Mouse (Mus musculus) lung, embryonic 16.5 days (tissue): ENCODE measurements at regions not wholly inside any gene's neighbourhood (a gene's known extent, or its start where the extent isn't known, plus 50 kb on each side); places are given as distances from the start of the nearest gene placed in this dataset.

Experiments
- ATAC-seq: fragments of 200-750 bp; cut with Nextera tagmentation; 2 replicates; pipeline ENCODE4 v1.8.0; 2017; ENCODE audit warnings: low read depth, mild to moderate bottlenecking, moderate library complexity
- H3K27ac ChIP-seq: fragments of 300-500 bp; sonication (generic); 2 replicates; pipeline ENCODE4 v1.5.1; 2014; ENCODE audit warnings: mild to moderate bottlenecking, control low read depth, low read length
- H3K27me3 ChIP-seq: fragments of 300-500 bp; sonication (generic); 2 replicates; pipeline ENCODE4 v1.6.1; 2014; ENCODE audit warnings: low read depth, low read length, mixed read lengths; ENCODE audit not compliant: control insufficient read depth, insufficient read depth
- H3K36me3 ChIP-seq: fragments of 300-500 bp; sonication (generic); 2 replicates; pipeline ENCODE4 v1.6.1; 2014; ENCODE audit warnings: low read length; ENCODE audit not compliant: control insufficient read depth, insufficient read depth
- H3K4me1 ChIP-seq: fragments of 300-500 bp; sonication (generic); replicated peaks from 2 replicates; pipeline ENCODE4 v1.6.1; 2014; ENCODE audit warnings: low read length, mixed read lengths; ENCODE audit not compliant: control insufficient read depth, insufficient read depth
- H3K4me2 ChIP-seq: fragments of 300-500 bp; sonication (generic); 2 replicates; pipeline ENCODE4 v1.6.1; 2014; ENCODE audit warnings: low read depth, low read length, control low read depth
- H3K4me3 ChIP-seq: fragments of 300-500 bp; sonication (generic); 2 replicates; pipeline ENCODE4 v1.5.1; 2014; ENCODE audit warnings: mild to moderate bottlenecking, low read length, control low read depth
- H3K9ac ChIP-seq: fragments of 300-500 bp; sonication (generic); 2 replicates; pipeline ENCODE4 v1.6.1; 2014; ENCODE audit warnings: low read length, control low read depth
- H3K9me3 ChIP-seq: fragments of 300-500 bp; sonication (generic); 2 replicates; pipeline ENCODE4 v1.6.1; 2016; ENCODE audit warnings: low read length; ENCODE audit not compliant: control insufficient read depth
- WGBS: fragments of 180-500 bp; shearing (Covaris S2); extraction: QIAGEN DNeasy Blood & Tissue Kit; methylation state at CpG from one replicate; pipeline ENCODE4 v1.1.7; 2014; 5-methylcytosine and 5-hydroxymethylcytosine counted together

GRCm38 (mm10) chr1:95064330-95065193 is 248.9 kb upstream of the Fam174a start:
- no peak overlapping the region for H3K4me2 ChIP-seq
- no peak for ATAC-seq

DNA sequence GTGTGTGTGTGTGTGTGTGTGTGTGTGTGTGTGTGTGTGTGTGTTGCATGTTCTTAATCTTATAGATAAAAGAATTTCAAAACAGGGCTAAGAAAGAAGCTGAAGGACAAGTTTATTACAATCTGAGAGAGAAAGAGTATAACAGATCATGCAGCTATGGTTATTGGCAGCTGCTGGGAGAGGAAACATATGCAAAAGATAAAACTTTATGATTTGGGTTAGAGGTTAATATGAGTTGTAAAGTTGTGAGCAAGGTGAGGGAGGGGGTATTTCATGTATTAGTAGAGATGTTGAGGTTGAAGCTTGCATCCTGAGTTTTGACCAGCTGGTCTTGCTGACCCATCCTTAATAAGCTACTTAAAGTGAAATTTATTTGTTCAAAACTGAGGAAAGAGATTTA is 247.8 kb upstream of the Fam174a start:
- H3K4me3 ChIP-seq, result no peak overlapping the region
- no peak for ATAC-seq
- no peaks in the 10 kb centered on the region for H3K9me3 ChIP-seq
- H3K4me1 ChIP-seq, result no peaks in the 10 kb centered on the region
- no peak overlapping the region for H3K4me2 ChIP-seq
- H3K27me3 ChIP-seq, result no peaks in the 10 kb centered on the region
- no peaks in the 10 kb centered on the region for H3K36me3 ChIP-seq
- H3K9ac ChIP-seq, result no peak overlapping the region
- H3K27ac ChIP-seq, result no peak overlapping the region

More at GRCm38 (mm10) chr1:95064330-95065193, 248.9 kb upstream of the Fam174a start:
- 78% methylated on average over 13 of the region's 15 CpGs for WGBS
- no peaks in the 10 kb centered on the region for H3K27me3 ChIP-seq
- no peak overlapping the region for H3K4me3 ChIP-seq
- no peak overlapping the region for H3K9ac ChIP-seq
- no peaks in the 10 kb centered on the region for H3K9me3 ChIP-seq
- H3K36me3 ChIP-seq, result no peaks in the 10 kb centered on the region
- no peak overlapping the region for H3K27ac ChIP-seq
- no peaks in the 10 kb centered on the region for H3K4me1 ChIP-seq

- Histone ChIP-seq H3K27me3 (no peaks in the 10 kb centered on the region), H3K27ac (no peak overlapping the region), H3K9me3 (no peaks in the 10 kb centered on the region), H3K36me3 (no peaks in the 10 kb centered on the region), H3K4me3 (no peak overlapping the region), H3K9ac (no peak overlapping the region), H3K4me1 (no peaks in the 10 kb centered on the region), H3K4me2 (no peak overlapping the region)
- ATAC-seq, result no peak
- 89% methylated on average over 4 of the region's 4 CpGs for WGBS
These were observed 247.4 kb upstream of the Fam174a start for GRCm38 (mm10) chr1:95066040-95066439.

- no peaks in the 10 kb centered on the region for H3K27me3 ChIP-seq
- WGBS, result 39% methylated on average over 1 of the region's 1 CpGs
- H3K4me1 ChIP-seq, result no peaks in the 10 kb centered on the region
- H3K27ac ChIP-seq, result no peak overlapping the region
- H3K4me3 ChIP-seq, result no peak overlapping the region
- H3K36me3 ChIP-seq, result no peaks in the 10 kb centered on the region
- no peak overlapping the region for H3K9ac ChIP-seq
- no peak overlapping the region for H3K4me2 ChIP-seq
- H3K9me3 ChIP-seq, result no peaks in the 10 kb centered on the region
- ATAC-seq, result no peak
These were observed 238.3 kb upstream of the Fam174a start for GRCm38 (mm10) chr1:95075151-95075550.

DNA sequence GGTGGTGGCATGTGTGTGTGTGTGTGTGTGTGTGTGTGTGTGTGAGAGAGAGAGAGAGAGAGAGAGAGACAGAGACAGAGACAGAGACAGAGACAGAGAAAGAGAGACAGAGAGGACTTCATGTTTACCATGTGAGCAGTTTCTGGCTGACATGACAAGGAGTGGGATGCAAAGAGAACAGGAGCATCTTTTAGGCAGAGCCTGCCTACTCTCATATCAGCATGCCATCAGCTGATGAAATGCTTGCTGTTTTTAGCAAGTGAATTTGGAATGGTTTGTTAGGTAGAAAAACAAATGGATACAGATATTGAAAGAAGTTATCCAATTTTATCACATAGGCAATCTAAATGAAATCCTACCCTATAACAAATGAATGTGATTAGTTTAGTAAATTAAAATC is 203.5 kb upstream of the Fam174a start:
- Histone ChIP-seq H3K27ac (no peak overlapping the region), H3K27me3 (no peaks in the 10 kb centered on the region), H3K9ac (no peak overlapping the region), H3K4me3 (no peak overlapping the region), H3K4me1 (no peaks in the 10 kb centered on the region), H3K9me3 (no peaks in the 10 kb centered on the region), H3K36me3 (no peaks in the 10 kb centered on the region), H3K4me2 (no peak overlapping the region)
- no peak for ATAC-seq

DNA sequence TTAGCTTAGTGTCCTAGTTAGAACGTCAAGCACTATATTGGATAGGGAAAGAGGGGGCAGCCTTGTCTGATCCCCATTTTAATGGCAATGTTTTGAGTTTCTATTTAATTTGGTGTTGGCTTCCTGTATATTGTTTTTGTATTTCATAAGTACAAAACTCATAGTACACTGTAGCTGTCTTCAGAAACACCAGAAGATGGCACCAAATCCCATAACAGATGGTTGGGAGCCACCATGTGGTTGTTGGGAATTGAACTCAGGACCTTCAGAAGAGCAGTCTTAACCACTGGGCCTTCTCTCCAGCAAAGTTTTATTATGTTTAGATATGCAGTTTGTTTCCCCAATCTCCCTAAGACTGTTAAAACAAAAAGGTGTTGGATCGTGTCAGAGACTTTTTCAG is 199.9 kb upstream of the Fam174a start:
- 88% methylated on average over 2 of the region's 2 CpGs for WGBS
- no peaks in the 10 kb centered on the region for H3K9me3 ChIP-seq
- H3K4me3 ChIP-seq, result no peak overlapping the region
- no peak overlapping the region for H3K4me2 ChIP-seq
- no peak overlapping the region for H3K9ac ChIP-seq
- H3K36me3 ChIP-seq, result no peaks in the 10 kb centered on the region
- no peak overlapping the region for H3K27ac ChIP-seq
- no peaks in the 10 kb centered on the region for H3K27me3 ChIP-seq
- no peaks in the 10 kb centered on the region for H3K4me1 ChIP-seq
- ATAC-seq, result no peak

DNA sequence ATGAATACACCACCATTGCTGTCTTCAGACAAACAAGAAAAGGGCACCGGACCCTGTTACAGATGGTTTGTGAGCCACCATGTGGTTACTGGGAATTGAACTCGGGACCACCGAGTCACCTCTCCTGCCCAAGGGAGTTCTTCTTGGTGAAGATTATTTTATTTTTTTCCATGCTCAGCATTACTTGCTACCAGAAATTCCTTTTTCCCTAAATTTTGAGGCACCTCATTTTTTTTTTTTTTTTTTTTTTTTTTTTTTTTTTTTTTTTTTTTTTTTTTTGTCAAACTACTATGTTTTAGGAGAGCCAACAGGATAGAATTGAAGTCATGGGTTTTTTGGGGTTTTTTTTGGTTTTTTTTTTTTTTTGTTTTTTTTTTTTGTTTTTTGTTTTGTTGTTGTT is 165.9 kb upstream of the Fam174a start:
- Histone ChIP-seq H3K27ac (no peak overlapping the region), H3K27me3 (no peaks in the 10 kb centered on the region), H3K36me3 (no peaks in the 10 kb centered on the region), H3K4me2 (no peak overlapping the region), H3K4me3 (no peak overlapping the region), H3K9me3 (no peaks in the 10 kb centered on the region), H3K4me1 (no peaks in the 10 kb centered on the region), H3K9ac (no peak overlapping the region)
- ATAC-seq, result no peak
- 92% methylated on average over 3 of the region's 3 CpGs for WGBS

- H3K9me3 ChIP-seq, result no peaks in the 10 kb centered on the region
- H3K36me3 ChIP-seq, result no peaks in the 10 kb centered on the region
- no peak overlapping the region for H3K27ac ChIP-seq
- no peak for ATAC-seq
- no peak overlapping the region for H3K4me3 ChIP-seq
- H3K4me1 ChIP-seq, result no peaks in the 10 kb centered on the region
- H3K27me3 ChIP-seq, result no peaks in the 10 kb centered on the region
- H3K4me2 ChIP-seq, result no peak overlapping the region
- H3K9ac ChIP-seq, result no peak overlapping the region
- WGBS, result 67% methylated on average over 2 of the region's 2 CpGs
These were observed 139.3 kb upstream of the Fam174a start for GRCm38 (mm10) chr1:95174013-95174582.

GRCm38 (mm10) chr1:95218912-95219311 is 94.5 kb upstream of the Fam174a start:
- H3K27me3 ChIP-seq, result no peaks in the 10 kb centered on the region
- H3K4me1 ChIP-seq, result no peaks in the 10 kb centered on the region
- H3K4me2 ChIP-seq, result no peak overlapping the region
- H3K36me3 ChIP-seq, result no peaks in the 10 kb centered on the region
- 48% methylated on average over 1 of the region's 1 CpGs for WGBS
- no peaks in the 10 kb centered on the region for H3K9me3 ChIP-seq
- no peak overlapping the region for H3K9ac ChIP-seq
- no peak overlapping the region for H3K4me3 ChIP-seq
- no peak overlapping the region for H3K27ac ChIP-seq
- no peak for ATAC-seq
